Mouse (Mus musculus): Measurements from ENCODE around the gene Klrb1b.

DNA sequence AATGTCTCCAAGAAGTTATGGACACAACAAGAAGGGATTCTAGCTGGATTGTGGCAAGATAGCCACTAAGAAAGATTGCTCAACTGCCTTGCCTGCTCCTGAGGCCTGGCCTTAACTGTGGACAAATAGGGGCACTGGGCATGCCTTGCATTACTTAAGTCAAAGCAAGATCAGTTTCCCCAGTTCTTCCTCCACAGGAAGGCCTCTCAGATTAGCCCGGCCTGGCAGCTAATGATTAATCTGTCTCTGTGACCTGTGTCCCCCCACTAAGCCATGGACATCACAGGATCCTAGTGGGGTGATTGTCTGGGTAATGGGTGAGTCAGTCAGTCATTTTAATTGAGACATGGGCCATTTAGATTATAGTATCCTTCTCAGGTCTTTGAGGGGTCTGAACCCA lies 29.3 kb upstream of the Klrb1b start:
- TF ChIP-seq CTCF (IDR thresholded peaks at IDR 0.05; ENCODE audit: extremely low read depth, insufficient read length, insufficient replicate concordance, low read depth, low read length) (no peak), POLR2A (IDR thresholded peaks at IDR 0.05; ENCODE audit: low read depth, low read length) (no peak)
